Mouse (Mus musculus) MEL (cell line): ENCODE results near the gene Ggt5.

ENCODE experiments used
- CTCF ChIP-seq, 3 experiments: IDR thresholded peaks in 2 of 3; conservative IDR thresholded peaks in 1 of 3; 2 replicates each; pipeline ENCODE4 v1.5.1; 2011 to 2012; ENCODE audit warnings: low read length in 3 of 3, low read depth in 2 of 3, mild to moderate bottlenecking in 2 of 3, improper control_type of control experiment in 1 of 3, inconsistent platforms in 1 of 3, mixed read lengths in 1 of 3, moderate library complexity in 1 of 3; ENCODE audit not compliant: control insufficient read depth in 1 of 3, insufficient read depth in 1 of 3, poor library complexity in 1 of 3, severe bottlenecking in 1 of 3
- SIN3A ChIP-seq: IDR thresholded peaks from 2 replicates; pipeline ENCODE4 v1.6.1; 2012; ENCODE audit warnings: low read length, improper control_type of control experiment, inconsistent platforms

DNA sequence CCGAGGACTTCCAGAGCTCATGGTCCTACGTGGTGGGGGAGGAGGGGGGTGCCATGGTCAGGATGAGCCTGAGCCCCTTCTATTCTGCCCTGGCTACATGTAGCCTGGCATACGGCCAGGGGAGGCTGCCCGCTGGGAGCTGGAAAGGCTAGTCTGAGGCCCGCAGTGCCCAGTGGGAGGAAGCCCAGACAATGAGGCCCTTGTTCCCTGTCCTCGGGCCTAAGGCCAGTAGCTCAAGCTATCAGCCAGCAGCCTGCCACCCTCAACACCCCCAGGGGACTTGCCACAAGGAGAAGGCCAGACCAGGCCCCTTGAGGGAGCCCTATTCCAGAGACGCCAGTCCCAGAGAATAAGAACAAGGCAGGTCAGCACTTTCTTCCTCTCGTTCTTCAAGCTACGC, 33.1 kb upstream of the Ggt5 start:
- TF ChIP-seq CTCF (IDR thresholded peaks at IDR 0.05 in 2 of 3, conservative IDR thresholded peaks at IDR 0.05 in 1 of 3; ENCODE audit: control insufficient read depth in 1 of 3, insufficient read depth in 1 of 3, low read depth in 2 of 3, low read length in 3 of 3, poor library complexity in 1 of 3, severe bottlenecking in 1 of 3): no peak
- no peak for TF ChIP-seq SIN3A
